17 mouse cellular contexts compared by ENCODE assay signal in genomic region chr5:147832842-147833241, GRCm38 (mm10). TPM values are rescaled to one million over a fixed set of nuclear protein-coding genes. Genes with fewer than 3 reads are reported as not detected.
DNase-seq lines count a peak whose midpoint lies in the region; ATAC-seq and TF ChIP-seq lines count a peak whose summit lies in the region.
"Had no signal": no experiment of that assay in that cellular context is flagged by ENCODE, and none has a peak within 500 bp of the region (broad histone marks: within the 10 kb centered on the region; RNA-seq: fewer than 3 reads in every experiment).

No protein-coding gene starts in this region.

- H3K36me3 ChIP-seq in heart, embryonic 14.5 days (ENCODE audit: control insufficient read depth, insufficient read depth, low read length) = no peaks in the 10 kb centered on the region
- H3K36me3 ChIP-seq in lung, embryonic 16.5 days (ENCODE audit: control insufficient read depth, insufficient read depth, low read length) = no peaks in the 10 kb centered on the region
- no peaks in the 10 kb centered on the region for H3K36me3 ChIP-seq in embryonic facial prominence, embryonic 11.5 days (replicated peaks; ENCODE audit: control insufficient read depth, insufficient read depth, low read depth, low read length)
- H3K36me3 ChIP-seq in stomach, embryonic 16.5 days (ENCODE audit: control insufficient read depth, insufficient read depth, low read length) = no peaks in the 10 kb centered on the region
- H3K36me3 ChIP-seq: limb, embryonic 15.5 days; midbrain, embryonic 12.5 days had no signal

- 0 out of 4 replicates have a peak overlapping the region, but pooled peaks of 1 of the 2 experiments have one; percentile 41 for H3K27ac ChIP-seq in heart, embryonic 14.5 days (replicated peaks in 1 of 2; ENCODE audit: control insufficient read depth in 1 of 2, insufficient read depth in 1 of 2, low read depth in 2 of 2, low read length in 2 of 2)
- H3K27ac ChIP-seq in lung, embryonic 16.5 days (ENCODE audit: low read length) = no peak overlapping the region
- no peak overlapping the region for H3K27ac ChIP-seq in embryonic facial prominence, embryonic 11.5 days (replicated peaks; ENCODE audit: low read depth, low read length)
- H3K27ac ChIP-seq in stomach, embryonic 16.5 days (ENCODE audit: low read length) = no peak overlapping the region
- H3K27ac ChIP-seq: gastrocnemius, adult 2 months; kidney, postnatal 0 days; limb, embryonic 15.5 days; midbrain, embryonic 12.5 days had no signal

- peaks cover 10 to 13% of the 10 kb centered on the region in 2 experiments for H3K4me1 ChIP-seq in heart, embryonic 14.5 days (ENCODE audit: control insufficient read depth in 2 of 2, insufficient read depth in 2 of 2, low read length in 2 of 2)
- H3K4me1 ChIP-seq in lung, embryonic 16.5 days (replicated peaks; ENCODE audit: control insufficient read depth, insufficient read depth, low read length) = peaks cover 6% of the 10 kb centered on the region; the same call in 1 of the 2 replicates
- H3K4me1 ChIP-seq in lung, adult 2 months (ENCODE audit: control insufficient read depth, insufficient read depth, low read length) = peaks cover 2% of the 10 kb centered on the region; the same call in 1 of the 2 replicates
- H3K4me1 ChIP-seq in embryonic facial prominence, embryonic 11.5 days (ENCODE audit: control insufficient read depth, insufficient read depth, low read length) = no peaks in the 10 kb centered on the region
- H3K4me1 ChIP-seq in stomach, embryonic 16.5 days (ENCODE audit: control insufficient read depth, insufficient read depth, low read length) = peaks cover 10% of the 10 kb centered on the region

- no peak for DNase-seq in heart, postnatal 10 days
- no peak for DNase-seq in lung, adult 2 months
- peak; percentile 17 for DNase-seq in embryonic facial prominence, embryonic 11.5 days (ENCODE audit: low spot score)
- no peak for DNase-seq in layer of hippocampus, adult 11-12 months (ENCODE audit: low spot score)
- DNase-seq: adrenal gland, adult 8-10 months; cerebellum, adult 2 months; gastrocnemius, adult 2 months; layer of hippocampus, adult 9-11 months; liver, postnatal 0 days had no signal

- no peak overlapping the region for H3K4me3 ChIP-seq in heart, embryonic 14.5 days (ENCODE audit: control insufficient read depth in 1 of 2, insufficient read depth in 1 of 2, low read depth in 1 of 2, low read length in 2 of 2)
- H3K4me3 ChIP-seq in lung, embryonic 16.5 days (ENCODE audit: low read length) = peak overlapping the region; percentile 5; the same call in 1 of the 2 replicates
- no peak overlapping the region for H3K4me3 ChIP-seq in lung, adult 2 months (replicated peaks; ENCODE audit: extremely low read depth, low read depth, low read length)
- H3K4me3 ChIP-seq in embryonic facial prominence, embryonic 11.5 days (ENCODE audit: low read depth, low read length) = no peak overlapping the region
- H3K4me3 ChIP-seq in stomach, embryonic 16.5 days (replicated peaks; ENCODE audit: low read length) = no peak overlapping the region
- H3K4me3 ChIP-seq: gastrocnemius, adult 2 months; limb, embryonic 15.5 days; midbrain, embryonic 12.5 days had no signal

- TF ChIP-seq CTCF in lung, adult 2 months (IDR thresholded peaks at IDR 0.05; ENCODE audit: insufficient read depth, low read length) = no peak

- no peak for TF ChIP-seq POLR2A in lung, adult 2 months (IDR thresholded peaks at IDR 0.05; ENCODE audit: borderline replicate concordance, extremely low read depth, low read depth, low read length)

- H3K27me3 ChIP-seq in heart, embryonic 14.5 days (ENCODE audit: control insufficient read depth, insufficient read depth, low read length) = no peaks in the 10 kb centered on the region
- H3K27me3 ChIP-seq in lung, embryonic 16.5 days (ENCODE audit: control insufficient read depth, insufficient read depth, low read depth, low read length) = no peaks in the 10 kb centered on the region
- no peaks in the 10 kb centered on the region for H3K27me3 ChIP-seq in embryonic facial prominence, embryonic 11.5 days (ENCODE audit: control insufficient read depth, insufficient read depth, low read length)
- H3K27me3 ChIP-seq in stomach, embryonic 16.5 days (ENCODE audit: control insufficient read depth, insufficient read depth, low read length) = no peaks in the 10 kb centered on the region
- H3K27me3 ChIP-seq: limb, embryonic 15.5 days had no signal

- peak overlapping the region; percentile 37 for H3K4me2 ChIP-seq in heart, embryonic 14.5 days (ENCODE audit: low read length)
- H3K4me2 ChIP-seq in lung, embryonic 16.5 days (ENCODE audit: low read depth, low read length) = peak overlapping the region; percentile 36; the same call in 1 of the 2 replicates
- H3K4me2 ChIP-seq in embryonic facial prominence, embryonic 11.5 days (ENCODE audit: low read depth, low read length) = no peak overlapping the region
- H3K4me2 ChIP-seq in stomach, embryonic 16.5 days (ENCODE audit: low read depth, low read length) = peak overlapping the region; percentile 14; the same call in 1 of the 2 replicates
- H3K4me2 ChIP-seq: limb, embryonic 15.5 days; midbrain, embryonic 12.5 days had no signal

- H3K9me3 ChIP-seq in heart, embryonic 14.5 days (ENCODE audit: control insufficient read depth, low read length) = no peaks in the 10 kb centered on the region
- no peaks in the 10 kb centered on the region for H3K9me3 ChIP-seq in lung, embryonic 16.5 days (ENCODE audit: control insufficient read depth, low read length)
- H3K9me3 ChIP-seq in embryonic facial prominence, embryonic 11.5 days (replicated peaks; ENCODE audit: control insufficient read depth, low read length) = no peaks in the 10 kb centered on the region
- no peaks in the 10 kb centered on the region for H3K9me3 ChIP-seq in stomach, embryonic 16.5 days (replicated peaks; ENCODE audit: control insufficient read depth, low read length)
- H3K9me3 ChIP-seq: limb, embryonic 15.5 days; midbrain, embryonic 12.5 days had no signal

- intact Hi-C loops in heart, postnatal 10 days (cut with DNase I) = no loop called here

- no peak for ATAC-seq in heart, embryonic 14.5 days (ENCODE audit: insufficient number of reproducible peaks, insufficient read depth, low FRiP score, low read depth)
- peak; percentile 84 for ATAC-seq in lung, embryonic 16.5 days (ENCODE audit: low read depth)
- no peak for ATAC-seq in embryonic facial prominence, embryonic 11.5 days (replicated peaks; ENCODE audit: insufficient number of reproducible peaks, low FRiP score, low TSS enrichment, low read depth)
- no peak for ATAC-seq in stomach, embryonic 16.5 days (ENCODE audit: insufficient read depth, low FRiP score)
- ATAC-seq: forebrain, embryonic 16.5 days; inflammation-experienced regulatory T-cells, adult 6 months; liver, postnatal 0 days had no signal

- no peak overlapping the region; the same call in 1 of the 2 replicates for H3K9ac ChIP-seq in heart, embryonic 14.5 days (ENCODE audit: low read length)
- H3K9ac ChIP-seq in lung, embryonic 16.5 days (ENCODE audit: low read length) = no peak overlapping the region
- no peak overlapping the region for H3K9ac ChIP-seq in embryonic facial prominence, embryonic 11.5 days (replicated peaks; ENCODE audit: low read length)
- H3K9ac ChIP-seq in stomach, embryonic 16.5 days (ENCODE audit: low read length) = no peak overlapping the region
- H3K9ac ChIP-seq: limb, embryonic 15.5 days; liver, postnatal 0 days; midbrain, embryonic 12.5 days had no signal

- WGBS in heart, embryonic 14.5 days = 26% methylated on average over 14 of the region's 14 CpGs
- 14% methylated on average over 14 of the region's 14 CpGs for WGBS in lung, embryonic 16.5 days
- WGBS in lung, adult 2 months = 15% methylated on average over 14 of the region's 14 CpGs
- WGBS in embryonic facial prominence, embryonic 11.5 days = 34% methylated on average over 14 of the region's 14 CpGs
- 18% methylated on average over 14 of the region's 14 CpGs for WGBS in stomach, embryonic 16.5 days

RNA-seq across cellular contexts. Expression of gene Pomp, which starts 27.4 kb away (rescaled TPM):
- 316 and 345 TPM in 2 replicates for polyA plus RNA-seq in heart, embryonic 14.5 days (2014; fragmentation: Nextera tagmentation; extraction: Ambion mirVana)
- total RNA-seq in heart, postnatal 10 days (2021) = 100 to 1,000 TPM; 114 to 133 TPM
- 464 and 486 TPM in 2 replicates for polyA plus RNA-seq in lung, embryonic 16.5 days (2015; fragmentation: Nextera tagmentation; extraction: Ambion mirVana)
- polyA plus RNA-seq in lung, adult 2 months (2012; rRNA removed) = 33.9 and 47.1 TPM in 2 replicates
- polyA plus RNA-seq in embryonic facial prominence, embryonic 11.5 days (2014; fragmentation: Nextera tagmentation; extraction: Ambion mirVana) = 592 TPM in 2 replicates
- 388 and 446 TPM in 2 replicates for polyA plus RNA-seq in stomach, embryonic 16.5 days (2015; fragmentation: Nextera tagmentation; extraction: Ambion mirVana)
